Mouse (Mus musculus) heart, embryonic 16.5 days (tissue): Measurements from ENCODE around the gene Ankrd61. TPM values are rescaled to one million over a fixed set of nuclear protein-coding genes. Genes with fewer than 3 reads are reported as not detected.

ENCODE experiments used
- polyA plus RNA-seq: library from polyadenylated mRNA; unstranded; fragments of >200 nt; fragmentation: Nextera tagmentation; extraction: Ambion mirVana; gene quantifications from 2 replicates; pipeline ENCODE4 v1.2.1, GENCODE M21; 2015

Ankrd61 gene
- polyA plus RNA-seq, 1 experiment from 2014 or later = 0.28 TPM

Other genes with a start within 250 kb of the Ankrd61 start
- 9.7 and 11.3 TPM in 2 replicates for gene Usp42, start 165.4 kb downstream of the Ankrd61 start, polyA plus RNA-seq
- gene Eif2ak1, start 79.9 kb downstream of the Ankrd61 start, polyA plus RNA-seq = 26.3 and 26.4 TPM in 2 replicates
- gene Aimp2, start 12.2 kb upstream of the Ankrd61 start, polyA plus RNA-seq = 91.4 and 91.5 TPM in 2 replicates
- gene Pms2, start 12.3 kb upstream of the Ankrd61 start, polyA plus RNA-seq = 16.7 and 17.6 TPM in 2 replicates
- 0.46 TPM in 1 of 2 replicates, not detected in the other for gene Gm42421, start 30.5 kb upstream of the Ankrd61 start, polyA plus RNA-seq
- gene Rsph10b, start 35.4 kb upstream of the Ankrd61 start, polyA plus RNA-seq = 1.1 and 1.9 TPM in 2 replicates
- 49.9 and 57.6 TPM in 2 replicates for gene Ccz1, start 117.2 kb upstream of the Ankrd61 start, polyA plus RNA-seq
- 0.64 TPM in 1 of 2 replicates, not detected in the other for gene Ocm, start 129.0 kb upstream of the Ankrd61 start, polyA plus RNA-seq
- gene Lmtk2, start 202.8 kb upstream of the Ankrd61 start, polyA plus RNA-seq = 3.5 and 4.1 TPM in 2 replicates